Mouse (Mus musculus) kidney, postnatal 0 days (tissue): ENCODE results near the gene Dusp7. TPM values are rescaled to one million over a fixed set of nuclear protein-coding genes. Genes with fewer than 3 reads are reported as not detected.

Experiments
- ATAC-seq: fragments of 200-750 bp; cut with Nextera tagmentation; replicated peaks from 2 replicates; pipeline ENCODE4 v1.8.0; 2017; ENCODE audit warnings: low read depth, moderate number of reproducible peaks, moderate TSS enrichment, moderate library complexity; ENCODE audit not compliant: low FRiP score
- DNase-seq: peaks from one replicate; pipeline ENCODE4 v3.0.0-alpha.2; 2016; ENCODE audit warnings: low spot score
- H3K27ac ChIP-seq: fragments of 300-500 bp; sonication (generic); 2 replicates; pipeline ENCODE4 v1.5.1; 2014; ENCODE audit warnings: mild to moderate bottlenecking
- H3K27me3 ChIP-seq: fragments of 300-500 bp; sonication (generic); 2 replicates; pipeline ENCODE4 v1.6.1; 2014; ENCODE audit warnings: low read length, mixed read lengths; ENCODE audit not compliant: insufficient read depth
- H3K36me3 ChIP-seq: fragments of 300-500 bp; sonication (generic); 2 replicates; pipeline ENCODE4 v1.6.1; 2014; ENCODE audit warnings: low read length, mixed read lengths; ENCODE audit not compliant: insufficient read depth
- H3K4me1 ChIP-seq: fragments of 300-500 bp; sonication (generic); replicated peaks from 2 replicates; pipeline ENCODE4 v1.6.1; 2014; ENCODE audit warnings: antibody characterized with exemption, low read length, mixed read lengths; ENCODE audit not compliant: insufficient read depth
- H3K4me2 ChIP-seq: fragments of 300-500 bp; sonication (generic); 2 replicates; pipeline ENCODE4 v1.6.1; 2014; ENCODE audit warnings: mild to moderate bottlenecking, low read length, moderate library complexity, mixed read lengths
- H3K4me3 ChIP-seq: fragments of 300-500 bp; sonication (generic); replicated peaks from 2 replicates; pipeline ENCODE4 v1.5.1; 2014; ENCODE audit warnings: low read depth, low read length
- H3K9ac ChIP-seq: fragments of 300-500 bp; sonication (generic); 2 replicates; pipeline ENCODE4 v1.6.1; 2014; ENCODE audit warnings: low read depth, low read length
- H3K9me3 ChIP-seq: fragments of 300-500 bp; sonication (generic); replicated peaks from 2 replicates; pipeline ENCODE4 v1.6.1; 2016; ENCODE audit warnings: low read length, inconsistent platforms, mixed read lengths
- CTCF ChIP-seq: IDR thresholded peaks from 2 replicates; pipeline ENCODE4 v1.5.1; 2016; ENCODE audit warnings: antibody characterized with exemption, low read depth, mild to moderate bottlenecking, moderate library complexity
- WGBS: fragments of 180-500 bp; shearing (Covaris S2); extraction: QIAGEN DNeasy Blood & Tissue Kit; methylation state at CpG from one replicate; pipeline ENCODE4 v1.1.7; 2014; 5-methylcytosine and 5-hydroxymethylcytosine counted together
- polyA plus RNA-seq: library from polyadenylated mRNA; unstranded; fragments of >200 nt; fragmentation: Nextera tagmentation; extraction: Ambion mirVana; gene quantifications from 2 replicates; pipeline ENCODE4 v1.2.1, GENCODE M21; 2015

Gene Dusp7
- polyA plus RNA-seq, 1 experiment from 2014 or later = 15.8 TPM

DNA sequence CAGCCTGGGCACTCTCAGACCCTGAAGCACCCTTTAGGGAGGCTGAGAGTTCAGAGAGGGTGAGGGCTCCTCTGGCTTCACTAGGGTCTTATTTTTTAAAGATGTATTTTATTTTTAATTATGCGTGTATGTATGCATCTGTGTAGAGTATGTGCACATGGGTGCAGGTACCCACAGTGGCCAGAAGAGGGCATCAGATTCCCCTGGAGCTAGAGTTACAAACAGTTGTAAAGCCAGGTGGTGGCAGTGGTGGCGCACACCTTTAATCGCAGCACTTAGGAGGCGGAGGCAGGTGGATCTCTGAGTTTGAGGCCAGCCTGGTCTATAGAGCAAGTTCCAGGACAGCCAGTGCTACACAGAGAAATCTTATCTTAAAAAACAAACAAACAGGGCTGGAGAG is 40.7 kb downstream of the Dusp7 start:
- Histone ChIP-seq H3K27ac (no peak overlapping the region), H3K4me1 (peaks cover 18% of the 10 kb centered on the region), H3K4me2 (no peak overlapping the region), H3K4me3 (no peak overlapping the region), H3K9me3 (no peaks in the 10 kb centered on the region), H3K36me3 (no peaks in the 10 kb centered on the region), H3K27me3 (no peaks in the 10 kb centered on the region), H3K9ac (no peak overlapping the region)
- TF ChIP-seq CTCF = peak; percentile 39; the same call in 1 of the 2 replicates
- ATAC-seq = no peak
- 94% methylated on average over 4 of the region's 4 CpGs for WGBS
- DNase-seq = no peak

- ATAC-seq (no peak), DNase-seq (no peak)
- Histone ChIP-seq H3K36me3 (no peaks in the 10 kb centered on the region), H3K27ac (no peak overlapping the region), H3K27me3 (no peaks in the 10 kb centered on the region), H3K4me3 (no peak overlapping the region), H3K9ac (no peak overlapping the region), H3K4me1 (peaks cover 14% of the 10 kb centered on the region), H3K4me2 (no peak overlapping the region), H3K9me3 (no peaks in the 10 kb centered on the region)
- 81% methylated on average over 2 of the region's 2 CpGs for WGBS
- no peak for TF ChIP-seq CTCF
Observed at GRCm38 (mm10) chr9:106410086-106410650, 41.7 kb downstream of the Dusp7 start.

DNA sequence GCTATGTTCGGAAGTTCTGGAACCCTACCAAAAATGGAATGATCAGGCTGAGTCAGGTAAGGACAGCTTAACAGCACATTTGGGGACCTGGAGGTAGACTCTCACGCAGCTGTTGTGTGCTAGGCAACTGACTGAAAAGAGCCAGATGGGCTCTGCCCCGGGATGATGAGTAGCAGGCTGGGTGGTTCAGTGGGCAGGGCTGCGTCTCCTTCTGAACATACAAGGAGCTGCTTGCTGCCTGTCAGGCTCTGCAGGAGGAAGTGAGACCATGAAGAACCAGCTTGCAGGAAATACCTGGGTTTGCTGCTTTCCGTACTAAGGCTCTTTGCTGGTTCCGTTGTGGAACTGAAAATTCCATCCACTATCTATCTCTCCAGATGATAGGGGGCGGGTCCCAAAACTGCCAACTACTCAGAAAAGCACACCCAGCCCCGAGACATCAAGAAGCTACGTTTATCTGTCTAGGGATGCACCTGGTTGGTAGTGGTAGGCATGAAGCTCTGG is 42.7 kb downstream of the Dusp7 start:
- H3K4me2 ChIP-seq = no peak overlapping the region
- TF ChIP-seq CTCF = no peak
- H3K4me3 ChIP-seq = no peak overlapping the region
- H3K27me3 ChIP-seq = no peaks in the 10 kb centered on the region
- ATAC-seq (no peak), DNase-seq (no peak)
- H3K4me1 ChIP-seq = peaks cover 9% of the 10 kb centered on the region
- H3K9me3 ChIP-seq = no peaks in the 10 kb centered on the region
- H3K9ac ChIP-seq = no peak overlapping the region
- no peak overlapping the region for H3K27ac ChIP-seq
- H3K36me3 ChIP-seq = no peaks in the 10 kb centered on the region
- WGBS = 65% methylated on average over 9 of the region's 9 CpGs

DNA sequence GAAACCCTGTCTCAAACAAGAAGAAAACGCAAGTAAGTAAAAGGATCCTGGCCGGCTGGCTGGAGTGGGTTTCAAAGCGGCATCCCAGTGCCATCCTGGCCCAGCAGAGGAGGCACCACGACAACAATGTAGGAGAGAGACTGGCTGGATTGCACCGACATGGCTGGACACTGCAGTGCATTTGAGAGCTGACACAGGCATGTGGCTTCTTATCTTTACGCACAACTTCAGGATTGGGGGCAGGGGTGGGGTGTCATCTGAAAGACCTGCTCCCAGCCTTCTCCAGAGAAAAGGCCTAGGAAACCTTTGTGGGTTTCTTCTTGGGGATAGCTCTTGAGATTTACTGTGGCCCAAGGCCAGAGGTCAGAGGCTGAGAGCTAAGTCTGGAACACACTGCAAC is 43.3 kb downstream of the Dusp7 start:
- Histone ChIP-seq H3K36me3 (no peaks in the 10 kb centered on the region), H3K4me3 (no peak overlapping the region), H3K4me2 (no peak overlapping the region), H3K27ac (no peak overlapping the region), H3K9me3 (no peaks in the 10 kb centered on the region), H3K9ac (no peak overlapping the region), H3K4me1 (peaks cover 3% of the 10 kb centered on the region), H3K27me3 (no peaks in the 10 kb centered on the region)
- ATAC-seq (no peak), DNase-seq (no peak)
- 41% methylated on average over 6 of the region's 6 CpGs for WGBS
- no peak for TF ChIP-seq CTCF

GRCm38 (mm10) chr9:106412210-106412609 is 43.8 kb downstream of the Dusp7 start:
- Histone ChIP-seq H3K27ac (no peak overlapping the region), H3K9ac (no peak overlapping the region), H3K4me1 (0 out of 2 replicates have a peak, but pooled peaks cover under 1% of the 10 kb centered on the region), H3K4me3 (no peak overlapping the region), H3K36me3 (no peaks in the 10 kb centered on the region), H3K4me2 (no peak overlapping the region), H3K27me3 (no peaks in the 10 kb centered on the region), H3K9me3 (no peaks in the 10 kb centered on the region)
- ATAC-seq (no peak), DNase-seq (no peak)
- TF ChIP-seq CTCF = no peak
- 46% methylated on average over 3 of the region's 3 CpGs for WGBS

DNA sequence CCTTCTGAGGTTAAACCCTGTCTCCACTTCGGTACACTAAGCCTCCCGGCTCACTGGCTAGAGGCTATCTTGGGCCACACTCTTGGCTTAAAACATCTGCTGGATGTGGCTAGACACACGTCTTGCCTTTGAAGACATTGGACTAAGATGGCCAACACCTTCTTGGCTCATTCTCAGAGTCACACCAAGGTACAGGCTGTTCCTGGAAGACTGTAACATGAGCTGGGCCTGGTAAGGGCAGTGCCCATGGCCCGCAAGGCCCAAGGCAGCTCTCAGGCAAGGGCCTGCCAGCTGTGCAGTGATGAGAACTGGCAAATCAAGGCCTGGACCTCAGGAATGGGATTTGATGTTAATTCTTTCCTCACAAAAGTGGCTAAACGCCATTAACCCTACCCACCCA is 45.2 kb downstream of the Dusp7 start:
- no peak; the same call in 1 of the 2 replicates for ATAC-seq
- 56% methylated on average over 5 of the region's 5 CpGs for WGBS
- TF ChIP-seq CTCF = no peak

DNA sequence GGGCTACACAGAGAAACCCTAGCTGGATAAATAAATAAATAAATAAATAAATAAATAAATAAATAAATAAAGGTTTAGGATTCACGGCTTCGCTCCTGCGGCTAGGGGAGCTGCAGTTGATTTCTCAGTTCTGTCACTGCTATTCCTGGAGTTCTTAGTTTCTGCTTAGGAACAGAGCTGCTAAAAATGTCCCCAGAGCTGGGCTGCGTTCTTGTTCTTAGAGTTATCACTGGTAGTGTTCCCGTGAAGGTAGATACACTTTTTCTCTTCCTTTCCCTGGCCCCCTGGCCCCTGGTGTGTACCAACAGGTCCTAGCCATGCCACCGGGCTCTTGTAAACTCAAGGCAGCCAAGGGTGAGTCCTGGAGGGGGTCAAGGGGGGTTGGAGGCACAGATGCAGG is 48.4 kb downstream of the Dusp7 start:
- Histone ChIP-seq H3K27me3 (no peaks in the 10 kb centered on the region), H3K4me1 (peaks cover 32% of the 10 kb centered on the region), H3K36me3 (no peaks in the 10 kb centered on the region), H3K4me2 (no peak overlapping the region), H3K9me3 (no peaks in the 10 kb centered on the region), H3K9ac (no peak overlapping the region), H3K27ac (no peak overlapping the region), H3K4me3 (no peak overlapping the region)
- TF ChIP-seq CTCF = no peak
- ATAC-seq = no peak
- DNase-seq = no peak
- 86% methylated on average over 6 of the region's 6 CpGs for WGBS

More for the DNA sequence above, 45.2 kb downstream of the Dusp7 start:
- Histone ChIP-seq H3K9ac (no peak overlapping the region), H3K4me2 (no peak overlapping the region), H3K9me3 (no peaks in the 10 kb centered on the region), H3K4me3 (no peak overlapping the region), H3K27ac (no peak overlapping the region), H3K36me3 (no peaks in the 10 kb centered on the region), H3K4me1 (peaks cover 14% of the 10 kb centered on the region; the same call in 1 of the 2 replicates), H3K27me3 (no peaks in the 10 kb centered on the region)
- DNase-seq = peak; percentile 66
